Mouse (Mus musculus) liver, adult (tissue): Measurements from ENCODE around the gene Mex3d.

Experiments used
- GATA4 ChIP-seq: IDR thresholded peaks from 2 replicates; pipeline ENCODE4 v1.6.1; 2014; ENCODE audit warnings: mild to moderate bottlenecking, low read length; ENCODE audit not compliant: insufficient replicate concordance

Mex3d gene

DNA sequence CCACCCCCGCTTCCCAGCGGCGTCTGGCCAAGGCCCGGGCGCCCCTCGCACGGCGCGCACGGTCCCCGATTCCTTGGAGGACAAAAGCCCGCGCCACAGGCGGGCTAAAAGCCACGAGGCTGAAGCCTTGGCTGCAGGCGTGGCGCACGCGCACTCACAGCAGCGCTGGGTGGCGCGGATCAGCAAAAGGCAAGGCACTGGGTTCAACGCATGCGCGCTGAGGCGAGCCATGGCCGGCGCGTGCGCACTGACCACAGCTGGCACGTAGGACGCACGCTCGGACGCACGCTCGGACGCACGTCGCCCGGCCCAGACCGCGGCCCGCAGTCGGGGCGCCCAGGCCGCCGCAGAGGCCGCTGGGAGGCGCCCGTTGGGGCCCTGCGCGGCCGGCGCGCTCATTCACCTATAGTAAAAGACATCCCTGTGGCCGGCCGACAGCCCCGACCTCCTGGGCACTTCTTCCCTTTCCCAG, 11.3 kb upstream of the Mex3d start:
- no peak for TF ChIP-seq GATA4

DNA sequence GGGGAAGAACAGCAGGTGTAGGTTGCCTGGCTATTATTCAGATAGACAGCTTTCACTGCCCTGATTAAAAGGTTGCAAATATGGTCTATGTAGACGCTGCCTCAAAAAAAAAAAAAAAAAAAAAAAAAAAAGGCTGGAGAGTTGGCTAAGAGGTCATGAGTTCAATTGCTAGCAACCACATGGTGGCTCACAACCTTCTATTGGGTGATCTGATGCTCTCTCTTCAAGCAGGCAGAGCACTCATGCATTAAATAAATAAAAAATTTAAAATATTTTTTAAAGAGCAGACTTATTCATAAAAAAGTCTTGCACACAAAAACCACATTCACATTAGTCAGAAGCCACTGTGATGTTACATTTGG, 10.7 kb upstream of the Mex3d start:
- no peak for TF ChIP-seq GATA4

DNA sequence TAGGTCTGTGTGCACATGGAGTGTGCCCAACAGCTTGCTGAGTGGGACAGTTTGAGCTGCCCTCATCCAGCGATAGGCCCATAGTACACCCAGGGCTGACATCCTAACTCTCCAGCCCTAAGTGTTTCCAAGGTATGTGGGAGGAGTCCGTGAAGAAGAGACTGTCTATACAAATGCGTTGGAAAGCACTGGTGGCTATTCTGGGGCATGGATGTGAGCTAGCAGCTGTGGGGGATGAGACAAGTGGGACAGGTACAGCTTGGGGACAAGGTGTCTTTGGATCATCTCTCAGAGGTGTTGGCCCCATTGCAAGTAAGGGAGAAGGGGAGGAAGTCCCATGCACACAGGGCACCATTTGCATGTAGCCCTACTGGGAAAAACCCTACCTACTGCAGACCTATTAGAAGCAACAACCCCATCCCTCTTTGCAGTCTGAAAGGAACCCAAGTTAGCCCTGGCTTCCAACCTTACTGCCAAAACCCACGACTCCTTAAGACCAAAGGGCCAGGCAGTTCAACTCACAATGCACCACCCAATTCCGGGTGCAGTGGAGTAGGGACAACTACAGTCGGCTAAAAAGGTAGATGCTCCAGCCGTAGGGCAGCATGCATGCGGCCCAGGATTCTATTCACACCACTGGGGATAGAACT, 10.2 kb upstream of the Mex3d start:
- no peak for TF ChIP-seq GATA4

DNA sequence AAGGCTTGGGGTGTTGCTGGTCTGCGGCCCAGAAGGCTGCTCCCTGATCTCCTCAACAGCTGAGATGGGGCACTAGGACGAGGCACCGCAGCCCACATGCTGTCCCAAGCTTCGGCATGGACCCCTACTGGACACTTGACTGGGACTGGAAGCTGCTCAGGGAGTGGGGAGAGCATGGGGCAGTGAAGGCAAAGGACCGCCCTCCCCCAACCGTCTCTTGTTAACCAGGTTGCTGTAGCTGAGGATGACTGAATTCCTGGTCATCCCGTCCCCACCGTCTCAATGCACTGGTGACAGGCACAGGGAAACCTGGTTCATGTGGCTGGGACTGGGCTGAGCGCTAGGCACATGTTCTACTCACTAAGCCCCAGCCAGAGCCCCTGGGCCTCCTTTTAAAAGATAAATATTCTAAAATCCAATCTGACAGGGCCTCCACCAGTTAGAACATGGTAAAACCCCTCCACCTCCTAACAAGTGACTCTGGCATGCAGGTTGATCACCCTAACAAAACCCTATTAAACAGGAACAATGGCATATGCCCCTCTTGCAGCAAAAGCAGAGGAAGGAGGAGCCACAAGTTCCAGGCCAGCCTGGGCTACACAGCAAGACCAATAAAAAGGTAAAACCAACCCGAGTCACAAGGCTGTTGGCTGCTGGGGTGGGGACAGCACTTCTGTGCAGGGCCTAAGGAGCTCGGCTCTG, 9.5 kb upstream of the Mex3d start:
- no peak for TF ChIP-seq GATA4

DNA sequence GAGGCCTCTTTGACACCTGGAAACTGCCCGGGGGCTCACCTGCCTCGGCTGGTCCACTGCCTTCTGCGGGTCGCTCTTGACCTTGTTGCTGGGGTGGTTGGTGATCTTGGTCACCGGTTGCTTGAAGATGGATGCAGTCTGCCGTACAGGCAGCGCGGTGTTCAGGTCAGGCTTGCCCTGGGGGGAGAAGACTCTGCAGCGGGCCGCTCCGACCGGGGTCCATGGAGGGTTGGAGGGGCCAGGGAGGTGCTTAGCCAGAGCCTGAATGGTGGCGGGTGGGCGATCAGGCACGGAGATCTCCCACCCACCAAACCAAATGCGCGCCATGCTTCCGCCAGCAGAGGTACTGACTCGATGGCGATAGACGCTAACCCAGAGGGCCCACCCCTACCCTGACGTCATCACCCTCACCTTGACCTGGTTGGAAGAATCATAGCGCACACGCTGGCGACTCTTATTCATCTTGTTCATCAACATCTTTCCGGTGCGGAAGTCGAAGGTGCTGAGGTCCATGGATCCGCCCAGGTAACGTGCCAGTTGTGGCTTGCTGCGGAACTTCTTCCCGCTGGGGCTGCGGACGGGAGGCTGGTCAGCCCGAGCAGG, 7.7 kb upstream of the Mex3d start:
- no peak for TF ChIP-seq GATA4

DNA sequence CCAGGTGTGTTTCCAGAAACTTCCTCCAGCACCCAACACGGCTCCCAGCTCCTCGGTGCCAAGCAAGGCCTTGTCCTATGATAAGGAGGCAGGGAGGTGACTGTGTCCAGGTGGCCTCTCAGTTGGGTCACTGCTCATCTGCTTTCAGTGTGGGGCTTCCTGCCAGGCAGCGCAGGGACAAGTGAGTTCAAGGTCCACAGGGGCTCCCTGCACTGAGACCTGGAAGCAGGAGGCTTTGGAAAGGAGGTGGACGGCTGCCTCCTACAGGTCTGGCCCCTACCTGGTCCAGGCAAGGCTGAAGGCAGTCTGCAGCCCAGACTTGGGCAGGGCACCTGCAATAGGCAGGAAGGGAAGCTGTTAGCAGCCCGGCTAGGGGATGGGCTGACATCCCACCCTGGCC, 5.2 kb upstream of the Mex3d start:
- TF ChIP-seq GATA4: no peak

DNA sequence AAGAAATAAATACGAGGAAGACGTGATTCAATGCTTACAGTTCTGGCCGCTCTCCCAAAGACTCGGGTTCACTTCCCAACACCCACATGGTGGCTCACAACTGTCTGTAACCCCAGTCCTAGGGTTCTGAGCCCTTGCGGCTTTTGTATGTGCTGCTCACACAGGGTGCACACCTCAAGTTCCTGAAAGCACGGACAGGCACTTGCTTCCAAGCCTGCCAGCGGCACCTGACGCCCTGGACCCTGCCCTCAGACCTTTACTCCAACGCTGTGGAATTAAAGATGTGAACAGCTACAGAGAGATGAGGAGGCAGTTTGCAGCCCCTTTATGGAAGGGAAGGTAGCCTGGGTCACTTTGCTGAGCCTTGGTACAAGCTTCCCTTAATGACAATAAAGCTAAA, 3.2 kb upstream of the Mex3d start:
- TF ChIP-seq GATA4: no peak

DNA sequence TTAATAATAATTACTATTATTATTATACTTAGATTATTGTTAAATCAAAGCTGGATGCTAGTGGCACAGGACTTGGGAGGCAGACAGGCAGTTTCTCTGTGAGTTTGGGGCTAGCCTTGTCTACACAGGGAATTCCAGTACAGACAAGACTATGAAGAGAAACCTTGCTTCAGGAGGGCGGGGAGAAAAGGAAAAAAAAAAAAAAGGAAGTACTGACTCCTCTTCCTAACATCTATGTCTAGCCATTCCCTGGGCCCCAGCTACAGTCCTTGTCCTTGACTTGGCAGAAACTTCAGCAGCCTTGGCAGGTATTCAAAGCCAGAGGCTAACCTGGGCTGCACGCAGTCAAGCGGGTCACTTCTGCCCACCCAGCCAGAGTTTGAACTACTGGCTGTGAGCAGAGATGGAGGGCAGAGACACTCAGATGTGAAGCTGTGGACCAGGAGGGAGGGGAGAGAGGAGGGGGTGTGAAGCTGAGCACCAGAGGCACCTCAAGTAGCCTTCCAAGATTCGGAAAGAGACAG, 1.8 kb upstream of the Mex3d start:
- no peak for TF ChIP-seq GATA4

DNA sequence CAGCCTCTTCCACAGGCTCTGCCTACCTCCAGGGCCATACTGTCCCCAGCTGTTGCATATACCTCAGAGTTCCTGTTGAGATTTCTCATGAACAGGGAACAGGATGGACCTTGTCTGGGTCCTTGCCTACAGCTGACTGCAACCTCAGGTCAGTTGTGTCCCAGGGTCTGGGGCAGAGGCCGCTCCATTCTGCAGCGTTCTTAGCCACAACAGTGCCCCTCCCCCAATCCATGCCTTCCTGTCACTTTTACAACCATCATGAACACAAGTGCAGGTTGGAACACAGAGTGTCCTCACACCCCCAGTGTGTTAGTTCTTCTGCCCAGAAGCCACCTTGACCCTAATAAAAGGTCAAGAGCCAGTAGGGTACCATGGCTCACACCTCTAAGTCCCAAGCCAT, 1.3 kb upstream of the Mex3d start:
- TF ChIP-seq GATA4: no peak

DNA sequence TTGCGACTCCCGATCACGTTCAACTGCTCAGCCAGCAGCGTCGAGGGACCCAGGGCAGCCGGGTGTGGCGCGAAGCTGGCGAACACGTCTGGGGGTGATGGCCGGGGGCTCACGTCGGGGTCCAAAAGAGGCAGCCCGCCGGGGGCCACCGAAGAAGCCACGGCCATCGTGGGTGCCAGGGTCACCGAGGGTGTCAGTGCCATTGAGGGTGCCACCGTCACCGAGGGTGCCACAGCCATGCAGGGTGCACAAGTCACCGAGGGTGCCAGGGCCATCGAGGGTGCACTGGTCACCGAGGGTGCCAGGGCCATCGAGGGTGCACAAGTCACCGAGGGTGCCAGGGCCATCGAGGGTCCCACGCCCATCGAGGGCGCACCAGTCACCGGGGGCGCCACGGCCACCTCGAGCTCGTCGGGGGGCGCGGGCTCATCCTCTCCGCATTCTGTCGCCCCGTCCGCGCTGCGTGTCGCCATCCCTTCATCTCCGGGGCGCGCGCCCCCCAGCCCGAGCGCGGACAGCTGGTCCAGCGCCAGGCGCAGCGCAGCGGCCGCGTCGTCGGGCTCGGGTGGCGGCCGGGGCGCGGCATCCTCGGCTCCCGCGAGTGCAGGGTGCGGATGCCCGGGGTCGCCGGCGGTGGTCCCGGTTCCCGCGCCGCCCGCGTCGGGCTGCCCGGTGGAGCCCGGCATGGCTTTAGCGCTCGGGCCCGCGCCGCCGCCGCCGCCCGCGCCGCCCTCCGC, 556 bp downstream of the Mex3d start:
- TF ChIP-seq GATA4: no peak

DNA sequence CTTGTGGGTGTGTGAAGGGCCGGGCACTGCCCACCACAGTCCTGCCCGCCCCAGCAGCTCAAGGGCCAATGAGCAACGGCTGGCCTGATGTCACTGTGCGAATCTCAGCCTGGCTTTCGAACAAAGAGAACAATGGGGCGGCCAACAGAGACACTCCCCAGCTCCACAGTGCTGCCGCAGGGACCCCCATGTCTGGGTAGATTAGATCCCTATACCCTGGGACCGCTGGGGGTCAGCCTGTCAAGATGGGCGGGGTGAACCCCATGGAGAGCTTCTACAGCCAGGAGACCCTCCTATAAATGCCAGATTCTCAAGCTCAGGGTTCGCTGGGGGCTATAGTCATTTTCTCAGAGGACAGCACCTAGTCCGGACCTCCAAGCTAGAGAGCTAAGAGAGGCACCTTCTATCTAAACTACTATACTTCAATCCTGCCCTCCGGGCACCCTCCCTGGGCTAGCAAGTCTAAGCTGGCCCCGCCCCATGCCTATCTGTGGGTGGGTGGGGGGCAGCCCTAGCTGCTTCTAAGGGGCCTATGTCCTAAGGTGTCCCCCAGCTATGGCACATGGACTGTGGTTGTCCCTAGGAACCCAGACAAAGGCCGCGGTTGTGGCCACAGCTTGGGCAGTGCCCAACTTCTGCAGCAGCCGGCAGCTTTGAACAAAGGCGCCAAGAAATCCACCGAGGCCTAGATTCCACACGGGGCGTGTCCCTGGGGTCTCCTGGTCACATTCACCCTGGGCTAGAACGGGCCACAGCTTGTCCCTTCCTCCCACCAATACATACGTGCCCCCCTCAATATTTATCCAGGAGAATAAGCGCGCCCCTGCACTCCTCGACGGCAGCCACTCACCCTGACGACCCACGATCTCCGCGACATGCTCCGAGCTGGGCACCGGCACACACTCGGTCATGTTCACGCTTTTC, 1.4 kb downstream of the Mex3d start:
- TF ChIP-seq GATA4: no peak

DNA sequence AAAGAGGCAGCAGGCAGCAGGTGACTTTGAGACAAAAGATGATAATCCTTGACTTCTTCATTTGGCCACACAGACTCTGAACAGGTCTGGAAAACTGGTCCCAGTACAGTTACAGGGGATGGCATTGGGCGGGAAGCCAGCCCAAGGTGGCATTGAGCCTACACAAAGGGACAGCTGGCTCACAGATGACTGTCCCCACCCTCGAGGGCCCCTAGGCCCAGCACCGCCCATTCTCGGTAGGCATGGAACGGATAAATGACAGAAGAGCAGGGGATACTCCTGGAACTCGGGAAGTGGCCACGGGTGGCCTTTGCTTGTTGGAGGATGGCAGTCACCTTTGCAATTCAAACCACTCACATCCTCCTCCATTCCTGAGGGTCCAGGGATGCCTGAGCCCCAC, 2.1 kb downstream of the Mex3d start:
- no peak for TF ChIP-seq GATA4

DNA sequence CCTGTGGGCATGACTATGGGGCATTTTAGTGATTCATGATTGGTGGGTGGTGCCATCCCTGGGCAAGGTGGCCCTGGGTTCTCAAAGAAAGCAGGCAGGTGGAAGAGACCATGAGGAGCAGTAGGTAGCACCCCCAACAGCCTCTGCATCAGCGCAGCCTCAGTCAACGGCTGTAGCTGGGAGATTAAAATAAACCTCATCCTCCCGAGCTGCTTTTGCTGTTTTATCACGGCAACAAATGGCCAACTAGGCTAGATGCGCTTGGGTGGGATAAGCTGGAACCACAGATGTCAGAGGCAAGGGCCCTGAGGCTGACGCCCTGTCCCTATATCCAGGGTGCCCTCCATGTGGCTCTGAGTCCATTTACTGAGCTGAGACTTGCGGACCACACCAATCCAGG, 2.8 kb downstream of the Mex3d start:
- no peak for TF ChIP-seq GATA4

DNA sequence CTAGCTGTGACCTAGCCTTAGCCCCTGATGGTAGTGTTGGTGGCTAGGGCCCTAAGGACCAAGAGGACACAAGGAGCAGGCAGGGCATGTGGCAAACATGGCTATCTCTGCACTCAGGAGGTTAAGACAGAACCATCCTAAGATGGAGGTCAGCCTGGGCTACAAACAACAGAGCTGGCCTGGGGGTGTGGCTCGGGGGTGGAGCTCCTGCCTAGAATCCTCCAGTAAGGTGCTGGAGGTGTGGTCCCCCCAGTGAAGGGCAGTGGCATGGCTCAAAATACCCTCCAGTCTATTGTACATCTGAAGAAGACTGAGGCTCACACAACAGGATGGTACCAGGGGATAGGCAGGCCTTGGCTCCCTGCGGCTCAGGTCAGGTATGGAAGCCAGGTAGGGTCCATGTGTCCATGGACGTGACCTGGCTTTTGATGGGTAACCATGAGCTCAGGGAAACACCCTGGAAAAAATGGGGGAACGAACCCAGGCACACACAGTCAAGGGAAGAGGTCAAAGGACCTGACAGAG, 3.3 kb downstream of the Mex3d start:
- no peak for TF ChIP-seq GATA4

DNA sequence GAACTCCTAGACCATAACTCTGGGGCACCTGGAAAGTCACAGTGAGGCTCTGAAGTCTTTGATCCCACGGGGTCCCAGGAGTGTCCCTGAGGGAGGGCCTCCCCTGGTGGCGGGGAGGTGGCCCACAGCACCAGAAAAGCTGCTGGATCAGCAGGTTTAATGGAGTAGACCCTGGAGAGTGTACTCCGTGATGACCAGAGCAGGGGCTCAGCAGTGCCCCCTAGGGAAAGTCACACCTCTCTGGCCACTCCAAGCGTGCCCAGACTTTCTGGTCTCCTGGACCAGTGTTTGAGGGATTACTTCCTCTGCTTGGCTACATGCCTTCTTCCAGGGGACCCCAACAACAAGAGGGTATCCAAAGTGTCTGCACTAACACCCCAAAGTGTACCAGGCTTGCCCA, 4.0 kb downstream of the Mex3d start:
- no peak for TF ChIP-seq GATA4
